Mouse (Mus musculus) spleen, embryonic (tissue): ENCODE measurements around the gene Ciita.

ENCODE experiments used
- CTCF ChIA-PET: fragments of 350-600 bp; sonication (Branson Sonifier 250); formaldehyde crosslinking; loops from one replicate; lab custom pipeline; 2022; lab: Charles Lee

The Ciita gene

DNA sequence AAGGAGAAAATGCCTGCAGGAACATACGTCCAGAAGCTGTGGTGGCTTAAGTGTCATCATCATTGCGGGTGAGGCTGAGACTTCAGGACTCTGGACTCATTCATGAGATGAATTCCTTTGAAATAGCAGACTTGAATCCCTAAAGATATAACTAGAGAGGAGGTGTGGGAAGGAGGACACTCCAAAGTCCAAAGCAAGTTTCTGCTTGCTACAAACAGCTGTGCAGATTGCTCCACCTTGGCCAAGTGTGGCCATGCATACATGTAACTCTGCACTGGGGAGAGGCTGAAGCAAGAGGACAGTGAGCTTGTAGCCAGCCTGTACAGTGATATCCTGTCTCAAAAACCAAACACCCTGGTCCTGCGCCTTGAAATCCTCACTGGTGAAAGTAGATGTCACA lies 7.9 kb upstream of the Ciita start:
- CTCF ChIA-PET, result no interaction called here

DNA sequence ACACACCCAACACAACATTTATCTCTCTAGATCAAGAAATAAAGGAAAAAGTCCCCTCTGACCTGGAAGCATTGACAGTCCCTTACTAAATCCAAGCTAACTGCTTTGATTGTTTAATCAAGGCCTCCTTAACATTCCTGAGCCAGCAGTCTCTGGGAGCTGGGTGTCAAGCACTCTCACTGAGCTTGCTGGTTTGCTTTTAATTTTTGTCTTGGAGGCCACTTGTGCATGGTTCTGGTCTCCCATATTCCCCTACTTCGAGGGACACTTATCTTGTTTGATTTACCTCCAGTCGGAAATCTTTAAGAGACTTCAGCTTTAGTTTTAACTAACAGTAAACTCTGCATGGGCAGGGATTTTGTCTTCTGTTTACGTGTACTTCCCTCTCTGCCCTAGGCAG lies 4.9 kb upstream of the Ciita start:
- CTCF ChIA-PET, result no interaction called here

DNA sequence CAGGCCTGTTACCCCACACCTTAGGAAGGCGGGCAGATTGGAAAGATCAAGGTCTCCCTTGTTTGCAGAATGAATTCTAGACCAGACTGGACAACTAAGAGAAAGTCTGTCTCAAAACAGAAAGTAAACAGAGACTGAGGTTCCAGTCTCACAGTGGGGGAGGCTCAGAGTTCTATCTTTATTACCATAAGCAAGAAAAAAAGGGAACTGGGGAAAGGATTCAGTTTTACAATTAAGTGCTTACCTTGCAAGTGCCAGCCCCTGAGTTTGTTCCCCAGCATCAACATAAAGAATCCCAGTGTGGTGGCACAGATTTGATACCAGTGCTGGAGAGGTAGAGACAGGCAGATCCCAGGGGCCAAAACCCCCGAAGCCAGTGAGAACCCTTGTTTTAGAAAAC lies 3.9 kb upstream of the Ciita start:
- CTCF ChIA-PET, result no interaction called here

DNA sequence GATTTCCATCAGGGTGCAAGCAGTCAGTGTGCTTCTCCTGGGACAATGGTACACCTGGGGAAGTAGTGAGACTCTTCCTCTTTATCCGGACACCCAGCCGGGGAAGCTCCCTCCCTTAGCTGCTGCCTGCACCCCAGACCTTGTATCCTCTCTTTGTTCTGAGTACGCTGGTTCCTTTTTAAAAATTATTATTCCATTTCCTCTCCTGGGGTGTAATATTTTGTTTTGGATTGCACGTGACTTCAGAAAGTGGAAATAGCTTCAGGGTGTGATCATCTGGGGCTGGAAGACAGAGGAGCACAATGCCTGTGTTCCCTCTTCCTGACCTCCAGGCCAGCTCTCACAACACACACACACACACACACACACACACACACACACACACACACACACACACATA lies 2.5 kb downstream of the Ciita start:
- CTCF ChIA-PET, result interaction anchor here (0.6 to 1.1 kb wide), 2 partner anchors 28 to 52 kb away, joined by 3 to 15 read pairs; no protein-coding TSS in a partner anchor

DNA sequence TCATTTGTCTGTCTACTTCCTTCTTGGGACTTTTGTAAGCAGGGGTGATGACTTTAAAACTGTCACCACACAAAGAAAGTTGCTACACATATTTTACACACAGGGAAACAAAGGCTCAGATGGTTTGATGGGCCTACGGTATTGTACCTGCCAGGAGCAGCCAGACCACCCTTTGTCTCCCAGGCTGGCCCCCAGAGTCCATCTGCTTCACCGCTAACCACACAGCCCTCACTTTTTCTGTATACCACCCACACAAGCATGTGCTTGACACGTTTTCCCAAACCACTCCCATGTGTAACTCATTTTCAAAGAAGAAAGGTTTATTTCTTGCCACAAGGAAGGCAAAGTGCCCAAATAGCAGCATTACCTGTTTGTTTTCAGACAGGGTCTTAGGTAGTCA lies 7.1 kb downstream of the Ciita start:
- CTCF ChIA-PET, result no interaction called here

DNA sequence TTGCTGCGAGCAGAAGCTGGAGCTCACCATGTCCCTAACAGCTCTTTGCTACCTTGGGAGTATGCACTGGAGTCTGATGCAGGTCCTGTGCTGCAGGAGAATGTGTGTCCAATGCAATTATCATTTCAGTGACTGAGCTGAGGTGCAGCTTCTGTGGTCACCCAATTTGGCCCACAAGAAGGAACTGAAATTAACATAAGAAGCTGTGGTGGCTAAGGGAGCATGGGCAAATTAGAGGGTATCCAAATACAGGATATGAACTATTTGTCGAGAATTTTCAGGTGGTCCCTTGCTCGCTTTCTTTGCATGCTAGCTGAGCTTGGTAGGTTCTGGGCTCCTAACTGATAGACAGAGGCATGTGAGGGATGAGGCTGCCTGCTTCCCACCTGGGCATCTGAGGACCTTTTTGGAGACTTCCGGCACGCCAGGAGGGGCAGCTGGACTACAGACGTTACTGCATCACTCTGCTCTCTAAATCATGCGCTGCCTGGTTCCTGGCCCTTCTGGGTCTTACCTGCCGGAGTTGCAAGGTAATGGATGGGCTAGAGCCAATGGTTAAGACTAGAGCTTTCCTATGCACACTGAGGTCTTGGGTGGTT lies 8.1 kb downstream of the Ciita start:
- CTCF ChIA-PET, result no interaction called here

DNA sequence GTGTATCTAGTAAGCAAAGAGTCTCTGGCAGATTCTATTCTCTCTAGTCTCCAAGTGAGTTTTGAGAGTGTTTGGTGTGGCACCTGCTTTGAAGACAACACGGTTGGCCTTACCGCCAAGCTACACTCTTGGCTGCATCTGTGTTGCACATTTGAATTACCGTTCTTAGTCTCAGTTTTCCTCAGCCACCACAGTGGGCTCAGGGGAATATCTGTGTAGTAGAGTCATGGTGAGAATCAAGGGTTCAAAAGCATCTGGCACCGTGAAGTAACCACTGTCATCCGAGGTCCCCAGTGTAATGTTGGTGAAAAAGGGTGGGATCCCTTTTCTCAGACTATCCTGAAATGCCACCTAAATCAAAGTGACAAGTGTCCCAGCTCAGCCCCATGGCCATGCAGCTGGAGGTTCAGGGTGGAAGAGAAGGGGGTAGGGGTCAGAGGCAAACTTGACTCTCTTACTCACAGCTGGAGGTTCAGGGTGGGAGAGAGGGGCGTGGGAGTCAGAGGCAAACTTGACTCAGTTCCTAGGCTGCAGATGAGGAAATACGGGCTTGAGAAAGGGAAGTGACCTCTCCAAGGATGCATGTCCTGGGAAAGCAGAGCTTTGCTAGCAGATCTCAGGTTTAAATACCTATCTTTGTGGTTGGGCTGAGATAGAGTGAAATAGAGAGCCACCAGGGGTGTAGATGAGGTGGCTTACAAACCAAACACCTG lies 9.1 kb downstream of the Ciita start:
- CTCF ChIA-PET, result no interaction called here

DNA sequence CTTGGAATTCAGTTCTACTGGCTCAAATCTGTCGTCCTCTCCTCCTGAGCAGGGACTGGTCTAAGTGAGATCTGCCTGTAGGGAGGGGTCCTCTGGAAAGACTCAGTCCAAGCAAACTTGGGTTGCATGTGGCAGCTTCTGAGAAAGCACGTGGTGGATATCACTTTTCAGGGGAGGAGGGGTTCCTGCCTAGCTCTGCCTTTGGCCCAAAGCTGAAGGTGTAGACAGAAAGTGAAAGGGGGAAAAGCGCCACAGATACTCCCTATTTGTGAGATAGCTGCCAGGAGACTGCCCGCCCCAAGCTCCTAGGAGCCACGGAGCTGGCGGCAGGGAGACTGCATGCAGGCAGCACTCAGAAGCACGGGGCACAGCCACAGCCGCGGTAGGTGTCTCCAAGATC lies 9.6 kb downstream of the Ciita start:
- CTCF ChIA-PET, result no interaction called here

DNA sequence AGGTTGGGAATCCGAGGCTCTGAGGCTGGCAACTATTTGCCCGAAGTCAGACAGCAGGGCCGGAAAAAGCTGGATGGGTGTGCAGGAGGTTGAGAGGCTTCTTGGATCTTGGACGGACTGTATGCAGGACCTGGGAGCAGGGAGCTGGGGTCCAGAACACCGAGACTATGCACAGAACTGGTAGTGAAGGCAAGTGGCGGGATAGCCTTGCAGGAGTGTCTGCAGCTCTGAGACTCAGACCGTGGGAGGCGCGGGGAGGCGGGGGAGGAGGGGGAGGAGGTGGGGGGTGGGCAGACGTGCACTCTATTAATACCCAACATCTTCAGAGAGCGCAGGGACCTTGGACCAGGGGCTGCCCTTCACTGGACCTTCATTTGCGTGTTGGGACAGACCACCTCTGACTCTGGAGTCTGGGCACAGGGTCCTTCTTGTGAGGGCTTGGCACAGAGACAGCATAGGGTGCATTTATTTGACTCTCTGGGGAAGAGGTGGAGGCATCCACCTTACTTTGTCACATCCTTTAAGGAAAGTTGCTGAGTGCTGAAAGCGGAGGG lies 10.1 kb downstream of the Ciita start:
- CTCF ChIA-PET, result no interaction called here

DNA sequence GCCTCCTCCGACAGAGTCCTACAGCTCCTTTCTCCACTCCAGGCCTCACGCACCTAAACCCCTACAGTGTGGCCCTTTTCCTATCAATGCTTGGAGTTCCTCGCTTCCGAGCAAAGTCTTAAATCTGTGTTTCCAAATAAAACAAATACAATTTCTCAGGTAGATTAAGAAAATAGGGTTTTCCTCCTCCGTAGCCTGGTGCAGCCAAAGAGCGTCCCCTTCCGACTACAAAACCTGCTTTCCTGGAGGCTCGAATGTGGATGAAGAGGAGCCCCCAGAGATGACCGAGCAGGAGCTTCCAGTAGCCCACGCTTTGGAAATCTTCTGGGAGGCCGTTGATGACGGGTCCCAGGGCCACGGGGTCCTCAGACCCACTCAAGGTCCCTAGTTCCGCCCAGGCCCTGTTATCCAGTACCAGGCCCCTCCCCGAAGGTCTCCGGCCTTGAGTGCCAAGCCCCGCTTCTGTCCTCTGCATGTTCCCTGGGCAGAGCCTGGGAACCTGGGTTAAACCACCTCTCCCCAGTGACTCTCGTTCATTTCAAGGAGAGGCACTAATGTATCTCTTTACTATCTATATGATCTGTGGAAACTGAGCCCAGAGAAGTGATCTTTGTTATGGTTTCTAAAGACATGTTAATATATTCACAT lies 10.8 kb downstream of the Ciita start:
- CTCF ChIA-PET, result no interaction called here

DNA sequence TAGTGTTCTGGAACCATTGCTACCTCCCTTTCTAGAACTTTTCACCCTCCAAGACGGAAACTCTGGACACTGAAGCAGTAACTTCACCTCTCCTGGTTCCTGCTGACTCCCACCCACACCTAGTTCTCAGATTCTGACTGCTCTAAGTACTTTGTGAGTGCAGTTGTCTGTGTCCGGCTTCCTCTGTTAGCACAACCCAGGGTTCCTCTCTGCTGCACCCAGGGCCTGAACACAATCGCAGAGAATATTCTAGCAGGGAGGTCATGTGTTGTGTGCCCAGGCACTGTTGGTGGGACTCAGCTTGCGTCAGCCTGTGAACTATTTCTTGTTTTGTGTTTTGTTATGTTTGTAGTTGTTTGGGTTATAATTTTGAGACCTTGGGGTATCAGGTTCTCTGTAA lies 11.9 kb downstream of the Ciita start:
- CTCF ChIA-PET, result no interaction called here

DNA sequence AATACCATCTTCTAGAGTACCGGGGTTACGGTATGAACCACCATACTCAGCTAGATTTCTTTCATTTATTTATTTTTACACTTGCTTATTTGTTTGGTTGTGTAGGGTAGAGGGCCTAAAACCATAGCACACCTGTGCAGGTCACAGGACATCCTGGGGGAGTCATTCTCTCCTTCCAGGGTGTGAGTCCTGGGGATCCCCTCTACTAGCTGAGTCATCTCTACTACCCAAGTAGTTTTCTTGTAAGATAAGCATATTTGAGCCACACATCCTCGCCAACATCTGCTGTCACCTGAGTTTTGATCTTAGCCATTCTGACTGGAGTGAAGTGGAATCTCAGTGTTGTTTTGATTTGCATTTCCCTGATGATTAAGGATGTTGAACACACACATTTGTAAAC lies 12.7 kb downstream of the Ciita start:
- CTCF ChIA-PET, result no interaction called here

DNA sequence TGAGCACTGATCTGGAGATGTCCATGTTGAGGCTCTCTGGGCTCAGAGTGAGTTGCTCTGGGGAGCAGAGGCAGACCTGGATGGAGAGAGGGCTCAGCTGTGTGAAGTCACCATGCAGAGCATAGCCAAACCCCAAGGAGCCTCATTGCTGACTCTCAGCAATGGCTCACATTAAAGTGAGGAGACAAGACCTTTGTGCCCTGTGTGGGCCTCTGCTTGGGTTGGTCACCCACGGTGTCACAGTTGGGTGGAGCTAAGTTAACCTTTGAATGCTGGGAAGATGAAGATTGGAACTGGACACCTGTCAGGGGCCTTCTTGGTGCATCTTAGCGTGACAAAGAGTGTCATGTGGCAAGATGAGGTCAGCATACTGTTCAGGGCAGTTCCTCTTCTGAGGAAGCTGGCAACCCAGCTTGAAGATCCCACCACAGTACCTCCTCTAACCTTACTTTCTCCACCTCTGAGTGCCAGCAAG lies 16.0 kb downstream of the Ciita start:
- CTCF ChIA-PET, result interaction anchor here (1.0 kb wide), 1 partner anchor 22 kb away, joined by 3 read pairs; no protein-coding TSS in a partner anchor

DNA sequence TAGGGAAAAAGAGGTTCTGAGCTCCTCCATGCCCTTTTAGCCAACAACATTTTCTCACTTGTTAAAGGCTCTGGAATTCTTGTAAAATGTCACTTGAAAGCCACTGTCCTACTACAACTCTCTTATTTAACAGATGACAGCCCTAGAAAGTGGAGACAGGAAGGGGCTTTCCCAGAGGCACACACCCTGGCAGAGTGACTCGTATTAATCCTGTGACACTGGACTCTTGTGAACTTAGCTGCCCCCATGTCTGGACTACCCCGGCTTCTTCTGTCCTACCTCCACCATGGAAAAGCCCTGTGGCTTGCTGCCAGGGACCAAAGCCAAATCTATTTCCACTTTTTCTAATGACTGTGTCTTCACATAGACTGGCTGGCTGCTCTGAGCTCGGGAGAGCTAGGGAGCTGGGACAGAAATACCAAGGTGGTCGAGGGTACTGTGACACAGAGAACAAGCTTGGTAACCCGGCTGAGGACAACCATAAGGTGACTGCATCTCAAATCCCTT lies 18.3 kb downstream of the Ciita start:
- CTCF ChIA-PET, result interaction anchor here (0.5 to 1.2 kb wide), 4 partner anchors 9 to 499 kb away, joined by 3 read pairs; no protein-coding TSS in a partner anchor

DNA sequence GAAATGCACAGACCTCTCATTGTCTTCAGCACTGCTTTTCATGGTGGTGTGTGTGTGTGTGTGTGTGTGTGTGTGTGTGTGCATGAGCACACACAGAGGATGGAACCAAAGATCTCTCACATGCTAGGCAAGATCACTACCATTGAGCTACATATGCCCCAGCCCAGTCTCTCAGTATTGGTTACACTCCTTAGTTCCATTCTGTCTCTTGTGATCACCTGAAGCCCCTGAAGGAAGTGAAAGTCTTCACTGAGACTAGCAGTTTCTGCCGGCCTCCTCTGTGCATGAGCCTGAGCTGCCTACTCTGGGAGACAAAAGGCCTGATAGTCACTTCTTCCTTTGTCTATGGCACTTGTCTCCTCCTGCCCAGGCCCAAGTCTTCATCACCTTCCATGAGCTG lies 19.3 kb downstream of the Ciita start:
- CTCF ChIA-PET, result interaction anchor here (0.7 kb wide), 1 partner anchor 498 kb away, joined by 3 read pairs; no protein-coding TSS in a partner anchor

DNA sequence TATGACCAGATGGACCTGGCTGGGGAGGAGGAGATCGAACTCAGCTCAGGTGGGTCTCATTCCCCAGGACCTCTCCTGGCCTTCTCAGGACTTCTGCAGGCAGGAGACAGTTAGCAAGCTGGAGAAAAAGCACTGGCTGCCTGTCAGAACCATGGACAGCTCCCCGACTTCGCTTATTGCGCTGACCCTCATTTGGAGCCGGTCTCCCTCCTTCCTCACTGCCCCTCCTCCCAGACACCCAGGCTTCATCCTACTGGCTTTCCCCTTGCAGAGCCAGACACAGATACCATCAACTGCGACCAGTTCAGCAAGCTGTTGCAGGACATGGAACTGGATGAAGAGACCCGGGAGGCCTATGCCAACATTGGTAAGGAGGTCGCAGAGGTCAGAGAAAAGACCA lies 22.0 kb downstream of the Ciita start:
- CTCF ChIA-PET, result interaction anchor here (0.8 to 1.6 kb wide), 2 partner anchors 21 to 85 kb away, joined by 3 read pairs; no protein-coding TSS in a partner anchor

DNA sequence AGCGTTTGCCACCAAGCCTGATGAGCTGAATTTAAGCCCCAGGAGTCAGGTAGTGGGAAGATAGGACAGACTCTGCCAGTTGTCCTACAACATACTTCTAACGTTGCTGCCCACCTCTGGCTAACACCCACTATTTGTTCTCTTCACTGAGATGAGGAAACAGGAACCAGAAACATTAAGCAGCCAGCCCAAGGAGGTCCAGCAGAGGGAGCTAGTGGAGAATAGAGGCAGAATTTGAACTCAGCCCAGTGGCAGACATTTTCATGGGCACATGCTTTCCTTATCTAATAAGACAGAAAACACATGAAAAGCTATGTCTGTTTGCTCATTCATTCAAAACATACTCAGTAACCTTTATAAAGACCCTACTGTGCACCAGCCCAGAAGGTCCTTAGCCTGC lies 23.2 kb downstream of the Ciita start:
- CTCF ChIA-PET, result interaction anchor here (1.1 to 1.6 kb wide), 2 partner anchors 18 to 86 kb away, joined by 3 read pairs; no protein-coding TSS in a partner anchor

DNA sequence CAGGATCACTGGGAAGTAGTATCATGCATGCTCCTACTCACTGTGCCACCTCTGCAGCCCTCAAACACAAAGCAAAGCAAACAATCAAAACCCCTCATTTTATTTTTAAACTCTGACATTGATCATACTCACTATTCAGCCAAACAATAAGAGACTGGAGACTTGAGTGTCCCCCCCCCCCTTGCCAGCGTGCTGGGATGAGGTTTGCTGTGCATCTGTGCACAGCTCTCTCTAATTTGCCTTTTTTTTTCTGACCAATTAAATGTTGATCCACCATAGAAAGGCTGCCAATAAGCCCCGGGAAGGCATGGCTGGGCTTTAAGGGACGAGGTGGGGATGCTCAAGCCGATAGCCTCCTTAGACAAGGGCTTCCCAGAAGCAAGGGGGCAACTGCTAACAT lies 27.6 kb downstream of the Ciita start:
- CTCF ChIA-PET, result interaction anchor here (0.6 kb wide), 1 partner anchor 9 kb away, joined by 3 read pairs; no protein-coding TSS in a partner anchor

DNA sequence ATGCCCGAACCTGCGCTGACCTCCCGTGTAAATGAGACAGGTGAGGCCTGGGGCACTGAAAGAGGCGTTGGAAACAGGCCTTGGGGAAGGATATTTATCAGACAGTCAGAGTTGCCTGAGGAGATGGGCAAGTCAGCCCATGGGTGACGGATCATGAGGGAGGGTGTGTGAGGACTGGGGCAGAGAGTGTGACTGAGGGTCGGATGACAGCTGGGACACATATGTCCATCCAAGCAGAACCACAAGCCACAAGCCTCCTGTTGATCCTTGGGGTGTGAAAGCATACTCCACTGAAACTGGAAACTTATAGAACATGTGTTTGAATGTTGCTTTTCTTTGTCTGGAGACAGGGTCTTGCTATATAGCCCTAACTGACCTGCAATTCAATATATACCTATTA lies 28.8 kb downstream of the Ciita start:
- CTCF ChIA-PET, result no interaction called here

DNA sequence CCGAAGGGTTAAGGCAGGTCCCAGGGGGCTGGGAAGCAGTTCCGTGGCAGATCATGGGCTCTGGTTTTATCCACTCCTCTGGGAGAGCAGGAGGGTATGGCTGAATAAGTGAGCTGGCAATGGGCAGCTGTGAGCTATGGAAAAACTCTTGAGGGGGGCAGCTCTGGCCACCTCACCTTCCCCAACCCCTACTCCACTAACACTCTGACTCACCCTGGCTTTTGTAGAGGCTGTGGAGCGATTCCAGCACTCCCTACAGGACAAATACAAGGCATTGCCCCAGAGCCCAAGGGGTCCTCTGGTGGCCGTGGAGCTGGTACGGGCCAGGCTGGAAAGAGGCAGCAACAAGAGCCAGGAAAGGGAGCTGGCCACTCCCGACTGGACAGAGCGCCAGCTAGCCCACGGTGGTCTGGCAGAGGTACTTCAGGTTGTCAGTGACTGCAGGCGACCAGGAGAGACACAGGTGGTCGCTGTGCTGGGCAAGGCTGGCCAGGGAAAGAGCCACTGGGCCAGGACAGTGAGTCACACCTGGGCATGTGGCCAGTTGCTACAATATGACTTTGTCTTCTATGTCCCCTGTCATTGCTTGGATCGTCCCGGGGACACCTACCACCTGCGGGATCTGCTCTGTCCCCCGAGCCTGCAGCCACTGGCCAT lies 30.7 kb downstream of the Ciita start:
- CTCF ChIA-PET, result no interaction called here

DNA sequence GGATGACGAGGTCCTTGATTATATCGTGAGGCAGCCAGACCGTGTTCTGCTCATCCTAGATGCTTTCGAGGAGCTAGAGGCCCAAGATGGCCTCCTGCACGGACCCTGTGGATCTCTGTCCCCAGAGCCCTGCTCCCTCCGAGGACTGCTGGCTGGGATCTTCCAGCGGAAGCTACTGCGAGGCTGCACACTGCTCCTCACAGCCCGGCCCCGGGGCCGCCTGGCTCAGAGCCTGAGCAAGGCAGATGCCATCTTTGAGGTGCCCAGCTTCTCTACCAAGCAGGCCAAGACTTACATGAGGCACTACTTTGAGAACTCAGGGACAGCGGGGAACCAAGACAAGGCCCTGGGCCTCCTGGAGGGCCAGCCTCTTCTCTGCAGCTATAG lies 31.3 kb downstream of the Ciita start:
- CTCF ChIA-PET, result no interaction called here
